Mouse (Mus musculus) retina, postnatal 1 day (tissue): ENCODE measurements around the gene Tsc22d4.
A peak's percentile ranks its signal among the peaks of the same experiment; 100 is the strongest.
"Not testable (repeated sequence)": the region's sequence is repeated elsewhere in the genome, so short reads cannot be mapped to it uniquely, and the experiment has no call there.

Experiments
- DNase-seq: peaks from one replicate; pipeline ENCODE4 v3.0.0-alpha.2; 2012

Gene Tsc22d4

DNA sequence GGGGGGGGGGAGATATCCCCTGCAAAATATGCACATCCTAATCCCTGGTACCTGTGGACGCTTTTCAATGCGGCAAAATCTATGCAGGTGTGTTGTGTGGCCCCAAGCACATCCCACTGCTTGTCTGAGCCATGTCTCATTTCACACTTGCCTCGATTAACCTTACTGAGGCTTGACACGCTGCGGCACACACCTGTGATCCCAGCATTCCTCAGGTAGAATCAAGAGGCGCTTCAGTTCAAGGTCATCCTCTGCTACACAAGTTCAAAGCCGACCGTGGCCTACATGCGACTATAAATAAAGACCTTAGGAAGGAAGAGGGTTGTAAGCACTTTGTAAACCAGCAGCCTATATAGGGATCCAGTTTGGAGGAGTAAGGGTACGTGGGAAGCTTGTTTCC is 3.5 kb upstream of the Tsc22d4 start:
- DNase-seq, result no peak

DNA sequence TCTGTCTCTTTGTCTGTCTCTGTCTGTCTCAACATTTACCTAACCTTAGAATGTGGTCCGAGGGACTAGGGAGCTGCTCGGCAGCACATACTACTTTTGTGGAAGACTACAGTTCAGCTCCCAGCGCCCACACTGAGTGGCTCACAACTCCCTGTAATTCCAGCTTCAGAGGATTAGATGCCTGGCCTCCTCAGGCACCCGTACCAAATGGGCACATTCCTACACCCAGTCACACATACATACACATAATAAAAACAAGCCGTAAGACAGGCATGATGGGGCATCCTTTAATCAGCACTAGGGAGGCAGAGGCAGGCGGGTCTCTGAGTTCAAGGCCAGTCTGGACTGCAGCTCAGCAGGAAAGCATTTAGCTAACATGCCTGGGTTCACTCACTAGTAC is 2.7 kb upstream of the Tsc22d4 start:
- DNase-seq, result no peak

DNA sequence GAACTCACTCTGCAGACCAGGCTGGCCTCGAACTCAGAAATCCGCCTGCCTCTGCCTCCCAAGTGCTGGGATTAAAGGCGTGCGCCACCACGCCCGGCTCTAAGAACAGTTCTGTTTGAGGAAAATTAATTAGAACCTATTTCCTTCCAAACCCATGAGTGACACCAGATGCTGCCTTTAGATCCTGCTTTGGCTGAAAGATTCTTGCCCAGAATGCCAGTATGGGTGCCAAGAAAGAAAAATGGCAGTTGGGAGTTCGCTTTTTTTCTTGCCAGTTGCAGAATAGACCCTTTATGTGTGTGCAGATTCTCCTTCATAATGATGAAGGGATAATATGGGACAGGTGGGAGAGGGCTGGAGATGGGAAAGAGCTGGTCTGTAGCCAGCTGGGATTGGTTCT is 1.3 kb upstream of the Tsc22d4 start:
- no peak for DNase-seq

DNA sequence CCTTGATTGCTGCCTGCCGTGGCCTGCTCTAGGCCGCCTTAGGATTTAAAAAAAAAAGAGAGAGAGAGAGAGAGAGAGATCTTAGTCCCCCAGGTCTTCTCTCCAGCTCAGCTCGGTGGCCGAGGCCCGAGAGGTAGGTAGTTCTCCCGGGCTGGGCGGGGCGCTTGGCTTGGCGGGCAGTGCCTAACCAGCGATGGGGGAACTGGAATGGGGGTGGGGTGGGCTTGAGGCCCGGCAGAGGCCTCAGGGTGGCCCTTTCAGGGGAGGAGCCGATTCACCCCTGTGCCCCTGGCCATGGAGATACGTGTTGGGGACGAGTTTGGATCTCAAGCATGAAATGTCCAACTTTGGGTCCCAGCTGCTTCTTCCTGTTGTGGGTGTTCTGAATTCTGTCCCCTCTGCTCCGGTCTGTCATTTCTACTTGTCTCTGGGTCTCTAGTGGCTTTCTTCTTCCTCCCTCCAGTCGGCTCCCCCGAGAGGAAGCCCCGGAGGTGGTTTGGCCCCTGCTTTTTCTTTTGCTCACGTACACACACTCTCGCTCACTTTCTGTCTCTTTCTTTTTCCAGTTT is 836 bp downstream of the Tsc22d4 start:
- DNase-seq, result peak; percentile 73

DNA sequence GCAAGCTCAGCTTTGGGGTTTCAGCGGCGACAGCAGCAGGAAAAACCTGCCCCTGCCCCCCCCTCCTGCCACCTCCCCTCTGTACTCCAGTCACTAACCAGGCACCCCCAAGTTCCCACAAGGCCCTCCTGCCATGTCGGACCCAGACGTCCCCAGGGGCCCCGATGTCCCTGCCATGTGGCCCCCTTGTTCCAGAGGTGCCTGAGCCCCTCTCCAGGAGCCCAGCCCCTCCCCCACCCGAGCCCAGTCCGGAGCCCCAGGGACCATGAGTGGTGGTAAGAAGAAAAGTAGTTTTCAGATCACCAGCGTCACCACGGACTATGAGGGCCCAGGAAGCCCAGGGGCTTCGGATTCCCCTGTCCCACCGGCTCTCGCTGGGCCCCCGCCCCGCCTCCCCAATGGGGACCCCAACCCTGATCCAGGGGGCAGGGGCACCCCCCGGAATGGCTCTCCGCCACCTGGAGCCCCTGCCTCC is 1.4 kb downstream of the Tsc22d4 start:
- DNase-seq, result peak; percentile 33

DNA sequence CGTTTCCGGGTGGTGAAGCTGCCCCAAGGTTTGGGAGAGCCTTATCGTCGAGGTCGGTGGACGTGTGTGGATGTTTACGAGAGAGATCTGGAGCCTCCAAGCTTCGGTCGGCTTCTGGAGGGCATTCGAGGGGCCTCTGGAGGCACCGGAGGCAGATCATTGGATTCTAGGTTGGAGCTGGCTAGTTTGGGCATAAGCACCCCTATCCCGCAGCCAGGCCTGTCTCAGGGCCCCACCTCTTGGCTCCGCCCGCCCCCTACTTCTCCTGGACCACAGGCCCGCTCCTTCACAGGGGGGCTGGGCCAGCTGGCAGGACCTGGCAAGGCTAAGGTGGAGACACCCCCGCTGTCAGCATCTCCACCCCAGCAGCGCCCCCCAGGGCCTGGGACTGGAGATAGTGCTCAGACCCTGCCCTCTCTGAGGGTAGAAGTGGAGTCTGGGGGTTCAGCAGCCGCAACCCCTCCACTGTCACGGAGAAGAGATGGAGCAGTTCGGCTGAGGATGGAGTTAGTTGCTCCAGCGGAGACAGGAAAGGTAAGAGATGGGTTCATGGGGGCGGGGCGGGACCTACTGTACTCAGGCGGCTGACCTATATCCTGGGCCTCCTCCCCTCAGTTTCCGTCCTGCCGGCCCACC is 1.9 kb downstream of the Tsc22d4 start:
- peak; percentile 38 for DNase-seq

DNA sequence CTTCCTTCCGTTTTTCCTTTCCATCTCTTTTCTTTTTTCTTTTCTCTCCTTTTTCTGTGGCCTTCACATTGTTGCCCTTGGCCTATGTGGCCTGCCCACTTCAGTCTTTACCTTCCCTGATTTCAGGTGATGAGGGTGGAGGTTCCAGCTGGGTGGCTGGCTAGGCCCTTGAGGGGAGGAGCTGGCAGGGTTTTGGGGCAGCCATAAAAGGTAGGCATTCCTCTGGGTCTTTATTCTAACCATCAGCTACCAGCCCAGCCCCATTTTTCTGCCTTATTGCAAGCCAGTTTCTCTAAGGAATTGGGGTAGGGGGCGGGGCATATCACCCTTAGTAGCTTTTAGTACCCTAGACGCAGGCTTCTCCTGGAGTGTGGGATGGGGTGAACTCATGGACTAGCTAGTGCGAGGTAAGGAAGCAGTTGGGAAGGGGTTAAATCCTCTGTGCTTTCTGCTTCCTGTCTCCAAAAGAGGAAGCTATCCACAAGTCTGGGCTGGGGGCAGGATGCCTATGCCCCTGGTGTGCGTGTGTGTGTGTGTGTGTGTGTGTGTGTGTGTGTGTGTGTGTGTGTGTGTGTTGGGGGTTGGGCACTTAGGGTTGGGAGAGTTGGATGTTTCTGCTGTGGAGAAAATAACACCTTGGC is 2.7 kb downstream of the Tsc22d4 start:
- peak; percentile 14 for DNase-seq

DNA sequence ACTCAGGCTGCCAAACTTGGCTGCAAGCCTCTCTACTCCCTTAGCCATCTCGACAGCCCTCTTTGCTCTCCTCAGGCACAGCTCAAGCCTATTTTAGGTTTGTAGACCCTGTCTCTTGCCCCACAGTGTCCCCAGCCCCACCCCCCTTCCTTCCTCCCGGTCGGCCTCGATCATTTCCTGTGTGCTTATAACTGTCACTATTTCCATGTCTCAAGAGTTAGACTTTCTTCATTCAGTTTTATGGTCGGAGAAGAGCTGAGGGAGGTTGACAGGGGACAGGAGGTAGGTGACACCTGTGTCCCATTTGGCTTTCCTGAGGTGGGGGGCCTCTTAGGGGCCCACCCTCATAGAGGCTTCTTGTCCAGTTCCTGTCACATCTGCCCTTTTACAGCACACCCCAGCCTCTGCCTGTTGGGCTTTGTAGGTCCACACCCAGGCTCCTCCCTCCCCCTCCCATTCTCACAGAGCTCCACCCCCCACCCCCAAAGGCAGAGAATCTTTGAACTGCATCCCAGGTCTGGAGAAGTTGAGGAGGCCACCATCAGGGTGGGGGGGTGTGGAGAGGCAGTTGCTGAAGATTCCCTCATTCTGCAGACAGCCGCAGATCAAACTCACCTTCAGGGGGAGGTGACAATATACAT is 3.8 kb downstream of the Tsc22d4 start:
- DNase-seq, result no peak

DNA sequence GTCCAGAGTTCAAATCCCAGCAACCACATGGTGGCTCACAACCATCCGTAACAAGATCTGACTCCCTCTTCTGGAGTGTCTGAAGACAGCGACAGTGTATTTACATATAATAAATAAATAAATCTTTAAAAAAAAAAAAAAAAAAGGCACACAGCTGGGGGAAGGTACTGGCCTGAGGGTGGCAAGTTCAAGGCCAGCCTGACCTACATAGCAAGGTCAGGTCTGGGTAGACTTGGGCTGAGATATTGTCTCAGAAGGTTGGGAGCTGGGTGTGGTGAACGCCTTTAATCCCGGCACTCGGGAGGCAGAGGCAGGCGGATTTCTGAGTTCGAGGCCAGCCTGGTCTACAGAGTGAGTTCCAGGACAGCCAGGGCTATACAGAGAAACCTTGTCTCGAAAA is 4.7 kb downstream of the Tsc22d4 start:
- not testable (repeated sequence) for DNase-seq

DNA sequence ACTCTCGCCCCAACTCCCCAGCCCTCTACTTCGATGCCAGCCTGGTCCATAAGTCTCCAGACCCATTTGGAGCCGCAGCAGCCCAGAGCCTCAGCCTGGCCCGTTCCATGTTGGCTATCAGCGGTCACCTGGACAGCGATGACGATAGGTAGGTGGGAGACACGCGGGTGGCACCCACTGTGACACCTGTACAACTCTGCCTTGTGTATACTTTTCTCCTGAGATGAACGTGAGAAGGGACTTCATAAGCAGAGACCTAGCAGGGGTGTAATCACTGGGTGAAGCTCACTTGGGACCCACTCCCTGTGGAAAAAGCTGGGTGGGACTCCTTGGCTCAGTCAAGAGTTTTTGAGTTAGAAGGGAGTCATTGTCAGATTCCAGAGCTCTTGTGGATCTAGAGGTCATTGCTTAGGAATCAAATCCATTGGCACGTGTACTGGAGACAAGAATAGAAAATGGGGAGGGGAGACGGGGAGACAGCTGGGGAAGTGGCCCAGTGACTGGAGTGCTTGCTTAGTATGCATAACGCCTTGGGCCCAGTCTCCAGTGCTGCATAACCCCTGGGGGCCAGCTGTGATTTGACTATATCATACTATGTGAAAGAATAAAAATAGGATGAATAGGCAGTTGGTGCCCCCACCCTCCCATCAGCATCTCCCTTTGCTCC is 5.8 kb downstream of the Tsc22d4 start:
- DNase-seq, result no peak

DNA sequence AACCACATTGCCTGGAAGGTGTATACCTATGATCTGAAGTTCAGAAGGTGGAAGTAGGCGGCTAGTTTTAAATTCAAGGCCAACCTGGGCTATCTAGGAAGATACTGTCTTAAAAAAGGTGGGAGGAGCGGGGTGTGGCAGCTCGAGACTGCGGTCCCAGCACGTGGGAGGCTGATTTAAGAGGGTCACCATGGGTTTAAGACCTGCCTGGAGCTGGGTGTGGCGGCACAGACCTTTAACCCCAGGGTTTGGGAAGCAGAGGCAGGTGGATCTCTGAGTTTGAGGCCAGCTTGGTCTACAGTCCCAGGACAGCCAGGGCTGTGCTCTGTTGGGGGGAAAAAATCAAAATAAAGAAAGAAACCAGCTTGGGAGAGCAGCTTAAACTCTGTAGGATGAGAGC is 6.5 kb downstream of the Tsc22d4 start:
- DNase-seq, result no peak

DNA sequence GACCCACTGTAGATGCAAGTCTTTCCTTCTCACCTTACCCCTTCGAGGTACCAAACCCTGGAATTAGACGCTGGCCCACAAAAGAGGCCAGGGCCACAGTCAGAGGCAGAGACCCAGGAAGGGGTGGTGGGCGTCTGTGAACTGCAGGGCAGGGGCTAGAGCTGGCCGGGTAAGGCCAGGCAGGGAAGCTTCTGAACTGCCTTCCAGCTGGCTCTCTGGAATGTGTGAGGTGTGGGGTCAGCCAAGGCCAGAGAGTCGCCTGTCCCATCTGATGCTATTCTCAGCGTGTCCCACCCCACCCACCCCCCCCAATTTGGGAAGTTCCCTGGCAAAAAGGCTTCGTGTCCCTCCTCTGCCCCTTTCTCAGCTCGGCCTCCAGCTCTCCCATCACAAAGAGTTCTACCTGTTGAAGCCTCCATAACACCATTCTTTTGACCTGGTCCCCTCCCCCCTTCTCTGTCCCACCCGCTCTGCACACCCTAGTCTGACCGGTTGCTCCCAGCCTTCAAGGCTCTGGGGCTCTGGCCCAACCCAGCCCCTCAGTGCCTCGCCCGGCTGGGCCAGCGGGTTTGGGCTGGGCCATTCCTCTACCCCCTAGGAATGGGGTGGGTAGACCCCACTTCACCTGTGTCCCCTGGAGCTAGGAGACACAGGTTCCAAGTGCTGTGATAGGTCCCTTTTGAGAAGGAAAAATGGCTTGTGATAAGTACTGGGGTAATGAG is 7.7 kb downstream of the Tsc22d4 start:
- DNase-seq, result no peak

DNA sequence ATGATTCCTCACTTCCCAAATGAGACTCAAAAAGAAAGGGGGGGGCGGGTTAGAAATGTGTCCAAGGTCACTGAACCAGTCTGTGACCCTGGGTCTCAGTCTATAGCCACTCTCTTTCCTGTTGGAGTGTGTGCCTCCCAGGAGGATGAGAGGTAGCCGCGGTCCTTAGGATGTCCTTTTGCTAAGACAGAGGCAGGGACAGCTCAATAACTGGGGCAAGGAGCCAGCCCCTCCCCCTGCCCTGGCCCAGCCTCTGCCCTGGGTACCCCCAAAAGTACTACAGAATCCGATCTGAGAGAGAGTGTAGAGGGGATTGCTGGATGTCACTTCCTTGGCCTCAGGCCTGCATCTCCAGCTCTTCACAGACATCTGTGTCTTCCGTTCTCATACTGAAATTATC is 9.9 kb downstream of the Tsc22d4 start:
- no peak for DNase-seq

DNA sequence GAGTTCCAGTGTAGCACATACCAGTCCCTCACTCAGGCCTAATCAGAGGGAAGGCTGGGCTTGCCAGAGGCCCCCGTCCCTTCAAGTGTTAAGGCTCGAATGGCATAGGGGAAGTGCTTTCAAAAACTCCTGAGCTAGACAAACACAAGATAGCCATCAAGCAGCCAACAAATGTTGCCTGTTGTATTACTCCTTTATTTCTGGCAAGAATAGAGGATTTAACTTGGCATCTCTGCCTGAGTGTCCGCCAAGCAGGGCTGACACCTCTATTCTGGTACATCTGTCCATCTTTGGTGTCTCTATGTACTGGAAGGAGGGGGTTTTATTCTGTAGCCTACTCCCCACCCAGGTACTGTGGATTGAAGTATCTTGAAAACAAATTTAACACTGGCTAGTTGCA is 10.6 kb downstream of the Tsc22d4 start:
- DNase-seq, result no peak

DNA sequence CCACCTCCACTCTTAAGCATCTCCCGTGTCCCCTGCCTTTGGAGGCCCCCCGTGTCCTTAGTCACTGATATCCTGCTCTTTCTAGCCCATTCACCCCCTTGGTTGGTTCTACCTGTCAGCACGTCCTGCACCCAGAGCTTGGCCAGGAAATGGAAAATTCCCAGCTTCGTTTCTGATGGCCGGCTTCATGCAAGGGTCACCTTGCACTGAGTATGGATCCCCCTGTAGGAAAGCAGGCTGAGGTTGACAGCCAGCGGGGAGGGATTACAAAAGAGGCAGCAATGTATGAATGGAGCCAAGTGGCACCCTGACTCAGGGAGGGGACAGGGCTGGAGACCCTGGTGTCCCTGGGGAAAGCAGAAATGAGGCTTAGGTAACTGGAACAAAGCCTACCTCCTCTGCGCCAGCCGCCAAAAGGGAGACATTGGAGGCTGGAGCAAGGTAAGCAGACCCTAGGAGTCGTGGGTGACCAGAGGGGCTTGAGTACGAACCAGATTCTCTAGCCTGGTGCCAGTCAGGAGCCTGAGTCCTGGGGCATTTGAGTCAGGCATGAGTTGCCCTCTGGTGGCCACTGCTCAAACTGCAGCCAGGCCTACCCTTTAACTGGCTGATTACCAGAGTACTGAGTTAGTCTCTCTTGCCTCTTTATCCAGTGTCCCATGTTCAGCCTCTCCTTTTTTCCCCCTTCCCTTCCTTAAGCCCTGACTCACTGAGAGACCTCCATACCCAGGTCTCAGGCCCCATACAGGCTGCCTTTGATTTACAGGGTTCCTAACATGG is 11.5 kb downstream of the Tsc22d4 start:
- peak; percentile 86 for DNase-seq

DNA sequence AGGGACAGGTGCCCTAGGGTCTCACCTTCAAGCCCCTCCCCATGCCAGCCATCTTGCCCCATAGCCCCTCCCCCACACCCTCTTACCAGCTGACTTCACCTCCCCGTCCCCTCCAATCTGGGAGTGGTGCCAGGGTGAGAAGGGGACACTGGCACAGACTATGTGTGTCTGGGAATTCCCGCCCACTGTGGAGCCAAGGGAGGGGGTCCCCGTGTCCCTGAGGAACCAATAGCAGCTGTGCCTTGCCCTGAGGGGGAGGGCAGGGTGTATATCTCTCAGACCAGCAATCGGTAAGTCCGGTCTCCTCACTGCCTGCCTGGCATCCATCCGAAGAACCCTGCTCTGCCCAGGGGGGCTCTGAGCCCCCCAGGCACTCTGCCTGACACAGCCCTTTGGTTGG is 12.4 kb downstream of the Tsc22d4 start:
- peak; percentile 47 for DNase-seq

DNA sequence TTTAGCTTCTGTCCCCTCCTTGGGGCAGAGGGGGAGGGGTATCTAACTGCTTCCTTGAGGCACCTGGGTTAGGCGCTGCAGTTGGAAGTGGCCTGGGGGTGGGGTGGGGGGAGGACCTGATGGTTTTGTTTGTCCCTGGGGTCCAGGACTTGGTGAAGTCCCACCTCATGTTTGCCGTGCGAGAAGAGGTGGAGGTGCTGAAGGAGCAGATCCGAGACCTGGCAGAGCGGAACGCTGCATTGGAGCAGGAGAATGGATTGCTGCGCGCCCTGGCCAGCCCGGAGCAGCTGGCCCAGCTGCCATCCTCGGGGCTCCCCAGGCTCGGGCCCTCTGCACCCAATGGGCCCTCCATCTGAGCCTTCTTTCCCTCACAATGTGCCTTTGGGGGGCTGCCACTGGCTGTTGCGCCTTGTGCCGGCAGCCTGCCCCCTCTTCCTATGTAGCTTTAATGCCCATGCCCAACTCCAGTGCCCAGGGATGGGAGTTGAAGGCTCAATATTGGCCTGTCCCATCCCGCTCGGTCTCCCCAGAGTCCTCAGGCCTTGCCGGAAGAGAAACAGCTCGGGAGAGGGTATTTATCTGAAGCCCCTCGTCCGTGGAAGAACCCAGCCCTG is 13.5 kb downstream of the Tsc22d4 start:
- no peak for DNase-seq

DNA sequence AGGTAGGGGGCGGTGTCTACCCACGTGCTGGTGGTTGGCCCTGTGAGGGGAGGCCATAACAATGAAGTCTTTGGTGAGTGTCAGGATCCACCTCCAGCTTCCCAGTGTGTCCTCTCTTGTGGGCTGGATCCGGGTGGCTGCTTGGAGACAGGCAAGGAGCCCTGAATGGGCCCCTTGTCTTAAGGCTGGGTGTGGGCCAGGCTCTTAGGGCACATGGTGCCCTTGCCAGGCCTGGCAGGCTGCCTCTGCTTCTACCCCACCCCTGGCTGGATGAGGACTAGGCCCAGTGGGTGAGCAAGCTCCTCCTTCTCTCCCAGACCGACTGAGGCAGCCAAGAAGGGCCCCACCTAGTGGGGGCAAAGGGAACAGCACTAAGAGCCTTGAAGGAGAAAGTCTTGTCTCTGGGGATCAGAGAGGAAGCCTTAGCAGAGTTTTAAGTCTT is 14.5 kb downstream of the Tsc22d4 start:
- DNase-seq, result peak; percentile 92

DNA sequence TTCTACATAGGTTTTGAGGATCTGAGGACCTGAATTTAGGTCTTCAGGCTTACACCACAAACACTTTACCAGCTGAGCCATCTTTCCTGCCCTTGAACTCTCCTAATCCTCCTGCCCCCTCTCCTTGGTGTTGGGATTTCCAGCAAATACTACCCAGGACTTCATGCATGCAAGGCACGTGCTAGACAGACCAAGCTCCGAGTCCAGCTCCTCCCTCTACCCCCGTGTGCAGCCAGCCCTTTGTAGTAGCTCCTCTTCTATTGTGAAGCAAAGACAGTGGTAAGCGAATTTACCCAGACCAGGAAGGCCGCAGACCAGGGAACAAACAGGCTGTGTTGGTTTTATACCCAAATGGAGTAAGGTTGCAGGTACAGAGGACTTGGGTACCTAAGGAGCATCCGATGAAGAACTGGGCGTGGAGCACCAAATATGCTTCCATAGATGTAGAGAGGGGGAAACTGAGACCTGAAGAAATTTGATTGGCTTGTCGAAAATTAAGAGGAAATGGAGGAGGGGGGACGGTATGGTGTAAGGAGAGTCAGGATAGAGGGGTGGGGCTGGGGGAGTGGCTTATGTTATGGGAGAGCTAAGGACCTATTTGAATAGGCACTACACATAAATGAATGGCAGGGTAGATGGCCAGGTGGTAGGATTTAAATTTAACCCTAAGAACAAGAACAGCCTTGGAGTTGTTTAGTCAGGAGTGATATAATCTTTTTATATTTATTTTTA is 19.2 kb downstream of the Tsc22d4 start:
- no peak for DNase-seq

DNA sequence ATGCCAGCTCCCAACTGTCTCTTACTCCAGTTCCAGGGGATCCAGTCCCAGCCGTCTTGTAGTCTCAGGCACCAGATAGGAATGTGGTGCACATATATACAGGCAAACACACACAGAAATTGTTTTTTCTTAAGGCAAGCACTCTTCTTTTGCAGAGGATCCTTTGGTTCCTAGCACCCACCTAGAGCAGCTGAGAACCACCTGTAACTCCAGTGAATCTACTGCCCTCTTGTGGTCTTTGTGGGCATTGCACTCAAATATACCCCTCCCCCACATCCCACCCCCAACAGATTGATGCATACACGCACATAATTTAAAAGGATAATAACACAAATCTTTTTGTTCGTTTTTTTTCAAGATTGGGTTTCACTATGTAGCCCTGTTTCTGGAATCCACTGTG is 20.7 kb downstream of the Tsc22d4 start:
- peak; percentile 52 for DNase-seq

DNA sequence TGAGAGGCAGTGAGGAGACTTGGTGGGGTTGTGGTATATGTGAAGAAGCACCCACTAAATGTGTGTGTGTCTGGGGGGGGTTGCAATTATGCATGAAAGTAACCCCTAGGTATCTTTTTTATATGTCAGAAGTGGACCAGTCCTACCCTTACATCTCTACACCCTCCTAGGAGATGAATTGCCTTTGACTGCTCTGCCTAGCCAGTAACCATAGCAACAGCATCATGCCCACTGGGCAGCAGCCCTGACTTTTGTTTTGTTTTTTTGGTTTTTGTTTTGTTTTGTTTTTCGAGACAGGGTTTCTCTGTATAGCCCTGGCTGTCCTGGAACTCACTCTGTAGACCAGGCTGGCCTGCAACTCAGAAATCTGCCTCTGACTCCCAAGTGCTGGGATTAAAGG is 22.9 kb downstream of the Tsc22d4 start:
- no peak for DNase-seq
